Mouse (Mus musculus) naive thymus-derived CD4-positive, alpha-beta T cell, adult 2 months (primary cell): ENCODE results near the gene Tinagl1.

ENCODE experiments used
- DNase-seq: peaks from one replicate; pipeline ENCODE4 v3.0.0-alpha.2; 2011; ENCODE audit warnings: low read depth

The Tinagl1 gene

GRCm38 (mm10) chr4:130177536-130177935, 2.6 kb upstream of the Tinagl1 start:
- no peak for DNase-seq

- no peak for DNase-seq
Observed at GRCm38 (mm10) chr4:130177087-130177486, 2.2 kb upstream of the Tinagl1 start.

- no peak for DNase-seq
Observed at GRCm38 (mm10) chr4:130176156-130176720, 1.3 kb upstream of the Tinagl1 start.

GRCm38 (mm10) chr4:130174335-130175031, 439 bp downstream of the Tinagl1 start:
- no peak for DNase-seq

- DNase-seq = no peak
Observed at GRCm38 (mm10) chr4:130173911-130174311, 1.0 kb downstream of the Tinagl1 start.

- DNase-seq = no peak
Observed at GRCm38 (mm10) chr4:130173060-130173822, 1.7 kb downstream of the Tinagl1 start.

- DNase-seq = no peak
Observed at GRCm38 (mm10) chr4:130171951-130172765, 2.8 kb downstream of the Tinagl1 start.

- no peak for DNase-seq
Observed at GRCm38 (mm10) chr4:130170362-130170761, 4.6 kb downstream of the Tinagl1 start.

- no peak for DNase-seq
Observed at GRCm38 (mm10) chr4:130169411-130169971, 5.4 kb downstream of the Tinagl1 start.

- no peak for DNase-seq
Observed at GRCm38 (mm10) chr4:130168280-130169183, 6.4 kb downstream of the Tinagl1 start.

- no peak for DNase-seq
Observed at GRCm38 (mm10) chr4:130167814-130168213, 7.1 kb downstream of the Tinagl1 start.

- DNase-seq = no peak
Observed at GRCm38 (mm10) chr4:130167321-130167720, 7.6 kb downstream of the Tinagl1 start.

GRCm38 (mm10) chr4:130166592-130166991, 8.3 kb downstream of the Tinagl1 start:
- no peak for DNase-seq

GRCm38 (mm10) chr4:130166061-130166460, 8.9 kb downstream of the Tinagl1 start:
- DNase-seq = no peak

- no peak for DNase-seq
Observed at GRCm38 (mm10) chr4:130164121-130164520, 10.8 kb downstream of the Tinagl1 start.

- no peak for DNase-seq
Observed at GRCm38 (mm10) chr4:130163391-130163861, 11.5 kb downstream of the Tinagl1 start.

- no peak for DNase-seq
Observed at GRCm38 (mm10) chr4:130161349-130161748, 13.6 kb downstream of the Tinagl1 start.

- no peak for DNase-seq
Observed at GRCm38 (mm10) chr4:130156812-130157371, 18.0 kb downstream of the Tinagl1 start.

GRCm38 (mm10) chr4:130154250-130154649, 20.7 kb downstream of the Tinagl1 start:
- no peak for DNase-seq

- no peak for DNase-seq
Observed at GRCm38 (mm10) chr4:130148405-130148804, 26.5 kb downstream of the Tinagl1 start.
